Mouse (Mus musculus): ENCODE measurements around the gene Gjc1. TPM values are rescaled to one million over a fixed set of nuclear protein-coding genes. Genes with fewer than 3 reads are reported as not detected.

Gjc1 gene
- polyA plus RNA-seq, 1 experiment from 2014 or later, result 38.6 TPM

DNA sequence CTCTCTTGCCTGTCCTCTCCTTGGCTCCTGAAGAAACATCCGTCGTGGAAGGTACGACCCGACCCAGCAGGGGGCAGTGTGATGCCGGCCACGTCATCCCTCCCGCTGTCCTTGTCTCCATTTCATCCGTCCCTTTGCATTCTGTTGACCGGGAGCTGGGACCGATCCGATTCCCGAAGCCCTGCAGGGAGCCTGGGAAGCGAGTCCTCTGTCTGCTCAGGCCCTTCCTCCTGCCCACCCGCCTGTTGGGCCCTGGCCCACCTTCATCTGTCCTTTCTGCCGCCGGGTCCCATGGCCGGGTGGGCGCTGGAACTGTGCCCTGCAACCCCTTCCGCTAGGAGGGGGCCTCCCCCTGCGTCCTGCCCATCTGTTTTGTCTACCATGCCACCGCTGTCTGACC is 41.9 kb downstream of the Gjc1 start:
- Histone ChIP-seq H3K9ac (peak overlapping the region; percentile 28; the same call in 1 of the 2 replicates), H3K9me3 (no peaks in the 10 kb centered on the region), H3K27me3 (replicated peaks) (no peaks in the 10 kb centered on the region; the same call in 1 of the 2 replicates), H3K4me2 (replicated peaks) (peak overlapping the region; percentile 55), H3K4me3 (replicated peaks) (peak overlapping the region; percentile 17), H3K4me1 (replicated peaks) (peaks cover 24% of the 10 kb centered on the region), H3K27ac (no peak overlapping the region), H3K36me3 (no peaks in the 10 kb centered on the region)
- no peak for ATAC-seq
- 42% methylated on average over 21 of the region's 21 CpGs for WGBS

- H3K4me3 ChIP-seq (replicated peaks), result peak overlapping the region; percentile 49
- peak overlapping the region; percentile 65 for H3K27ac ChIP-seq
- H3K4me2 ChIP-seq (replicated peaks), result peak overlapping the region; percentile 89
- 1% methylated on average over 25 of the region's 25 CpGs for WGBS
- H3K9me3 ChIP-seq, result no peaks in the 10 kb centered on the region
- peak overlapping the region; percentile 61 for H3K9ac ChIP-seq
- ATAC-seq, result peak; percentile 90
- H3K36me3 ChIP-seq, result no peaks in the 10 kb centered on the region
- peaks cover 28% of the 10 kb centered on the region for H3K4me1 ChIP-seq (replicated peaks)
- peaks cover 6% of the 10 kb centered on the region; the same call in 1 of the 2 replicates for H3K27me3 ChIP-seq (replicated peaks)
Observed at GRCm38 (mm10) chr11:102774621-102775141, 44.8 kb downstream of the Gjc1 start.

DNA sequence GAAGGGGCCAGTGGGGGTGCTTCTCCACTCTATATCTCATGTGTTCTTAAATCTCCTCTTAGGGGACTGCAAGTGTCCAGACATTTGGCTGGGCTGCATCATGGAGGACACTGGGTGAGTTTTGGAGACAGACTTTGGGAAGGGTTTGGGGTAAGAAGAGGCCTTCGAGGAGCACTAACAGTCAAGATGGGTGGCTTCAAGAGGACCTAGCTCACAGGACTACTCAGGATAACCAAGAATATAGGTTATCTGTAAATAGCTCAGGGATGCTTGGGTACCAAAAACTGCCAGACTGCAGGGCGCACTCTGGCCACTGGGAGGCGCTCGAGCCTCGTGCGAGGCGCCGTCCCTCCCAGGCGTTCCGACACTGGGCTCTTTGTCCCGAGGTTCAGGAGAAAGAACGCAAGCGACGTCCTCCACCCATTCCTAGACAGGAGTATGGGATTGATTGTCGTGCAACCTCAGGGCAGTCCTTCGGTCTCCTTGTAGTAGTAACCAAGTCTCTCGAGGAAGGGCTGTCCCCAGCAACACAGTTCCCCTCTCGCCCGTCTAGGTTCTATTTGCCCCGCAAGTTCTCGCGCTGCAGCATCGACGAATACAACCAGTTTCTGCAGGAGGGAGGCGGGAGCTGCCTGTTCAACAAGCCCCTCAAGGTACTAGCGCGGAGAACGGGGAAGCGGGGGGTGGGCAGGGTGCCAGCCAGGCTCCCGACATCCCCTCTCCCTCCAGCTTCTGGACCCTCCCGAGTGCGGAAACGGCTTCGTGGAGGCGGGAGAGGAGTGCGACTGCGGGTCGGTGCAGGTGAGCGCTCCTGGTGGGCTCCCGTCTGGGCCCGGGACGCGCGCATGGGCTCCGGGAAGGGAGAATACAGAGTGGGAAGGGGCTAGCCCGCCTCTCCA is 45.5 kb downstream of the Gjc1 start:
- Histone ChIP-seq H3K9me3 (no peaks in the 10 kb centered on the region), H3K36me3 (no peaks in the 10 kb centered on the region), H3K27me3 (replicated peaks) (peaks cover 6% of the 10 kb centered on the region; the same call in 1 of the 2 replicates), H3K4me3 (replicated peaks) (peak overlapping the region; percentile 49), H3K9ac (peak overlapping the region; percentile 61), H3K27ac (peak overlapping the region; percentile 65), H3K4me2 (replicated peaks) (peak overlapping the region; percentile 89), H3K4me1 (replicated peaks) (peaks cover 31% of the 10 kb centered on the region)
- ATAC-seq, result peak; percentile 64
- WGBS, result under 1% methylated on average over 46 of the region's 46 CpGs

DNA sequence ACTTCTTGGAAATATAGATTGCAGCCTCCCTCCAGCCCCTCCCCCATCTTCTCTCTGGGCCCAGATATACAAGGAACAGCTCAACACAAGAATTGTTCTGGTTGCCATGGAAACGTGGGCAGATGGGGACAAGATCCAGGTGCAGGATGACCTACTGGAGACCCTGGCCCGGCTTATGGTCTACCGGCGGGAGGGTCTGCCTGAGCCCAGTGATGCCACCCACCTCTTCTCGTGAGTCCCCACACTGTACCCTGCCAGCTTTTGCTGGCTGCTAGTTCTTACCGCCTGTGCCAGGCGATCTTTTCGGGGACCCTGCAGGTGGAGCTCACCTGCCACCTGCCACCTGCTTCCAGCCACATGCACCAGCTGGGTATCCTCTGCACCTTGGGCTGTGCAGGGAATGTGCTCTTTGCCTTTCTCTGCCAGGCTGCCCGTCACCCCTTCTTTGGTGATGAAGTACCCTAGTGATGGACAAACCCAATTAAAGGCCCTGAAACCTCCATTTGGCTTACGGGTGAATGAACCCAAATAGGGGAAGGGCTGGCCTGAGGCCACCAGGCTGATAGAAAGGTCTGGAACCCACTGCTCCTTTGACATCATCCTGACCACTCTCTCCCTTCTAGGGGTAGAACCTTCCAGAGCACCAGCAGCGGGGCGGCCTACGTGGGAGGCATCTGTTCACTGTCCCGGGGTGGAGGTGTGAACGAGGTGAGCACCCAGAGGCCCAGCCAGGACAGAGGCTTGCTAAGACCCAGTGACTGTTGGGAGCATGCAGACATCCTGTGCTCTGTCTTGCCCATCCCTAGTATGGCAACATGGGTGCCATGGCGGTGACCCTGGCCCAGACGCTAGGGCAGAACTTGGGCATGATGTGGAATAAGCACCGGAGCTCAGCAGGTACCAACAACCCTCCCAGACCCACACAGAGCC is 46.5 kb downstream of the Gjc1 start:
- no peaks in the 10 kb centered on the region for H3K9me3 ChIP-seq
- no peaks in the 10 kb centered on the region for H3K36me3 ChIP-seq
- no peak overlapping the region for H3K27ac ChIP-seq
- ATAC-seq, result no peak
- no peak overlapping the region for H3K4me3 ChIP-seq (replicated peaks)
- H3K4me2 ChIP-seq (replicated peaks), result no peak overlapping the region
- H3K27me3 ChIP-seq (replicated peaks), result peaks cover 6% of the 10 kb centered on the region; the same call in 1 of the 2 replicates
- H3K4me1 ChIP-seq (replicated peaks), result peaks cover 26% of the 10 kb centered on the region
- no peak overlapping the region for H3K9ac ChIP-seq
- 68% methylated on average over 18 of the region's 18 CpGs for WGBS

GRCm38 (mm10) chr11:102771916-102772714 is 47.4 kb downstream of the Gjc1 start:
- Histone ChIP-seq H3K4me2 (replicated peaks) (no peak overlapping the region), H3K9me3 (no peaks in the 10 kb centered on the region), H3K36me3 (no peaks in the 10 kb centered on the region), H3K4me3 (replicated peaks) (no peak overlapping the region), H3K27me3 (replicated peaks) (peaks cover 6% of the 10 kb centered on the region; the same call in 1 of the 2 replicates), H3K9ac (no peak overlapping the region), H3K27ac (no peak overlapping the region), H3K4me1 (replicated peaks) (peaks cover 20% of the 10 kb centered on the region)
- 38% methylated on average over 16 of the region's 16 CpGs for WGBS
- ATAC-seq, result no peak

- WGBS, result 29% methylated on average over 15 of the region's 15 CpGs
- no peak for ATAC-seq
- Histone ChIP-seq H3K27me3 (replicated peaks) (peaks cover 6% of the 10 kb centered on the region; the same call in 1 of the 2 replicates), H3K36me3 (no peaks in the 10 kb centered on the region), H3K9ac (no peak overlapping the region), H3K4me2 (replicated peaks) (no peak overlapping the region), H3K4me3 (replicated peaks) (no peak overlapping the region), H3K4me1 (replicated peaks) (peaks cover 20% of the 10 kb centered on the region), H3K27ac (0 out of 2 replicates have a peak overlapping the region, but pooled peaks have one; percentile 3), H3K9me3 (no peaks in the 10 kb centered on the region)
Observed at GRCm38 (mm10) chr11:102770662-102771435, 48.7 kb downstream of the Gjc1 start.

- Histone ChIP-seq H3K4me2 (replicated peaks) (no peak overlapping the region), H3K4me1 (replicated peaks) (peaks cover 14% of the 10 kb centered on the region), H3K4me3 (replicated peaks) (no peak overlapping the region), H3K27me3 (replicated peaks) (peaks cover 6% of the 10 kb centered on the region; the same call in 1 of the 2 replicates), H3K27ac (no peak overlapping the region), H3K9ac (no peak overlapping the region), H3K36me3 (no peaks in the 10 kb centered on the region), H3K9me3 (no peaks in the 10 kb centered on the region)
- WGBS, result 74% methylated on average over 12 of the region's 12 CpGs
- no peak for ATAC-seq
Observed at GRCm38 (mm10) chr11:102769993-102770661, 49.4 kb downstream of the Gjc1 start.

GRCm38 (mm10) chr11:102769141-102769540 is 50.4 kb downstream of the Gjc1 start:
- Histone ChIP-seq H3K4me3 (replicated peaks) (no peak overlapping the region), H3K27ac (no peak overlapping the region), H3K9me3 (no peaks in the 10 kb centered on the region), H3K9ac (no peak overlapping the region), H3K4me2 (replicated peaks) (no peak overlapping the region), H3K36me3 (no peaks in the 10 kb centered on the region), H3K27me3 (replicated peaks) (peaks cover 6% of the 10 kb centered on the region; the same call in 1 of the 2 replicates), H3K4me1 (replicated peaks) (peaks cover 11% of the 10 kb centered on the region)
- ATAC-seq, result no peak
- WGBS, result 76% methylated on average over 6 of the region's 6 CpGs

DNA sequence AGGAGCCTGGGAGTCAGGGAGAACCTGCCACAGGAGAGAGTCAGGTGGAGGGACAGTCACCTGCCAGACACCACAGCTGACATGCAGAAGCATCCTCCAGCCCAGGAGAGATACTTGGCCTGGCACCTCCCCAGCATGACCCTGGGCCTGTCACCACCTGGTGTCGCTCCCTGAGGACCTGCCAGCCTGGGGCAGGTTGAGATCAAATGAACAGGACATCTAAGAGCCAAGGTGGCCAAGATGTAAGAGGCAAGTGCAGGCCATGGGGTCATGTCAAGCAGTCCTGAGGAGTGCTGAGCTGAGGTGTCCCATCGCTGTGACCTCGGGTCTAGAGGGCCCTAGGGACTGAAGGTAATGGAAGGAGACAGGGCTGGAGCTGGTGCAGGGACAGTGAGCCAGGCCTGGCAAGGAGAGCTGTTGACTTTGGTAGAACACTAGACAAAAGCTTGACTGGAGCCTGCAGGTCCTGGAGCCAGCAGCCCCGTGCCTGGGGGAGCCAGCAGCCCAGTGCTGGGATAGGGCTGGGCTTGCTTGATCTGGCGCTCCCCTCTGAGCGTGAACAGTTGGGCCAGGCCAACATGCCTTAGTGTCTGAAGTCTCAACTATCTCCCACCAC is 52.3 kb downstream of the Gjc1 start:
- no peak overlapping the region for H3K4me2 ChIP-seq (replicated peaks)
- peaks cover 11% of the 10 kb centered on the region for H3K27me3 ChIP-seq (replicated peaks)
- peaks cover 14% of the 10 kb centered on the region for H3K4me1 ChIP-seq (replicated peaks)
- ATAC-seq, result no peak
- 71% methylated on average over 6 of the region's 6 CpGs for WGBS
- no peak overlapping the region for H3K9ac ChIP-seq
- no peaks in the 10 kb centered on the region for H3K9me3 ChIP-seq
- no peaks in the 10 kb centered on the region for H3K36me3 ChIP-seq
- H3K27ac ChIP-seq, result no peak overlapping the region
- H3K4me3 ChIP-seq (replicated peaks), result no peak overlapping the region

DNA sequence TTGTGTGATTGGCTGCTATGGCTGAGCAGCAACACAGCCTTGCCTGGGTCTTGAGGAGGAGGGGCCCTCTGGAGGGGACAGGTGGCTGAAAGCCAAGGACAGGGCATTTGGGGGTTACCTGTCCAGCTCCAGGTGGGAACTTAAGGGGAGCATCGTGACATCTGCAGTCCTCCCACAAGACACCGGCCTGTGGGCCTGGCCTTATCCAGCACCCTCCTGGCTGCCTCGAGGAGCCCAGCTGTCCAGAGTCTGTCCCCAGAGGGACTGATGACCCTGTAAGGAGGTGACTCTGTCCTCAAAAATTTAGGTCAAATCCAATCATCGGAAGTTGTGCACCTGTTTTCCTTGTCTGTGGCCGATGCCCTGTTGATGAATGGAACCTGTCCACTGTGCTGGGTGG is 54.1 kb downstream of the Gjc1 start:
- no peak overlapping the region for H3K9ac ChIP-seq
- H3K4me3 ChIP-seq (replicated peaks), result no peak overlapping the region
- no peaks in the 10 kb centered on the region for H3K36me3 ChIP-seq
- WGBS, result 81% methylated on average over 5 of the region's 5 CpGs
- H3K9me3 ChIP-seq, result no peaks in the 10 kb centered on the region
- peaks cover 16% of the 10 kb centered on the region for H3K27me3 ChIP-seq (replicated peaks)
- H3K27ac ChIP-seq, result no peak overlapping the region
- H3K4me2 ChIP-seq (replicated peaks), result no peak overlapping the region
- ATAC-seq, result no peak
- peaks cover 15% of the 10 kb centered on the region for H3K4me1 ChIP-seq (replicated peaks)
